Mouse (Mus musculus) liver, postnatal 0 days (tissue): ENCODE measurements around the gene Vmn2r24. TPM values are rescaled to one million over a fixed set of nuclear protein-coding genes. Genes with fewer than 3 reads are reported as not detected.
"Not testable (repeated sequence)": the region's sequence is repeated elsewhere in the genome, so short reads cannot be mapped to it uniquely, and the experiment has no call there.

ENCODE experiments used
- ATAC-seq: fragments of 200-750 bp; cut with Nextera tagmentation; 2 replicates; pipeline ENCODE4 v1.8.0; 2017; ENCODE audit warnings: mild to moderate bottlenecking, moderate library complexity
- DNase-seq: peaks from one replicate; pipeline ENCODE4 v3.0.0-alpha.2; 2016
- H3K27ac ChIP-seq: fragments of 300-500 bp; sonication (generic); 2 replicates; pipeline ENCODE4 v1.5.1; 2014; ENCODE audit warnings: antibody characterized with exemption, moderate library complexity, mild to moderate bottlenecking, low read depth
- H3K27me3 ChIP-seq: fragments of 300-500 bp; sonication (generic); 2 replicates; pipeline ENCODE4 v1.6.1; 2014; ENCODE audit warnings: low read length, control low read depth, mixed read lengths; ENCODE audit not compliant: insufficient read depth
- H3K36me3 ChIP-seq: fragments of 300-500 bp; sonication (generic); replicated peaks from 2 replicates; pipeline ENCODE4 v1.6.1; 2014; ENCODE audit warnings: mild to moderate bottlenecking, control low read depth, low read length, moderate library complexity, mixed read lengths; ENCODE audit not compliant: insufficient read depth
- H3K4me1 ChIP-seq: fragments of 300-500 bp; sonication (generic); 2 replicates; pipeline ENCODE4 v1.6.1; 2014; ENCODE audit warnings: antibody characterized with exemption, mild to moderate bottlenecking, control low read depth; ENCODE audit not compliant: insufficient read depth
- H3K4me2 ChIP-seq: fragments of 300-500 bp; sonication (generic); 2 replicates; pipeline ENCODE4 v1.6.1; 2014; ENCODE audit warnings: low read depth, mild to moderate bottlenecking, low read length, moderate library complexity, mixed read lengths
- H3K4me3 ChIP-seq: fragments of 300-500 bp; sonication (generic); 2 replicates; pipeline ENCODE4 v1.5.1; 2014; ENCODE audit warnings: low read depth, low read length
- H3K9ac ChIP-seq: fragments of 300-500 bp; sonication (generic); replicated peaks from 2 replicates; pipeline ENCODE4 v1.6.1; 2014; ENCODE audit warnings: mild to moderate bottlenecking, moderate library complexity
- H3K9me3 ChIP-seq: fragments of 300-500 bp; sonication (generic); 2 replicates; pipeline ENCODE4 v1.6.1; 2016; ENCODE audit warnings: mild to moderate bottlenecking, control low read depth, low read length, mixed read lengths
- CTCF ChIP-seq: sonication (generic); IDR thresholded peaks from 2 replicates; pipeline ENCODE4 v1.5.1; 2016; ENCODE audit warnings: antibody characterized with exemption, low read depth
- EP300 ChIP-seq: IDR thresholded peaks from 2 replicates; pipeline ENCODE4 v1.6.1; 2016; ENCODE audit warnings: antibody characterized with exemption, low read depth, mild to moderate bottlenecking
- WGBS: fragments of 180-500 bp; shearing (Covaris S2); extraction: QIAGEN DNeasy Blood & Tissue Kit; methylation state at CpG from one replicate; pipeline ENCODE4 v1.1.7; 2014; ENCODE audit not compliant: insufficient replicate concordance; 5-methylcytosine and 5-hydroxymethylcytosine counted together
- polyA plus RNA-seq: library from polyadenylated mRNA; unstranded; fragments of >200 nt; fragmentation: Nextera tagmentation; extraction: Ambion mirVana; gene quantifications from 2 replicates; pipeline ENCODE4 v1.2.1, GENCODE M21; 2015

The Vmn2r24 gene
- polyA plus RNA-seq, result not detected in 2 replicates

DNA sequence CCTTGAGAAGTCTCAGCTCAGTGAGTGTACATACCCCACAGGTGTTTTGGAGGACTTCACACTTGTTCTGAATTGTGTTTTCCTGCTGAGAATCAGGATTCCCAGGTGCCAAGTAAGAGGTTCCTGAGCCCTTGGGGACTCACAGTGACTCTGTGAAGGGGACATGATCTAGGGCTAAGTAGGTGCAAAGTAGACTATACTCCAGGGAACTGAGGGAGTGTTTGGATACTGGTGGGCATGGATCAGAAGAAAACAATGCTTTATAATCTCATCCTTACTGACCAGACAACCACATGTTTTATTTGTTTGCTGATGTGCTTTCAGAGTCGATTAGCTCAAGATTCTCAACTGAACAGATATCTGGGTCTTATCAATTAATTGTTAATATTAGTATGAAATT is at the start of gene Vmn2r24:
Gene Vmn2r24 (plus strand): TSS at position 301 of the 400 bp plus-strand sequence.
- Histone ChIP-seq H3K9me3 (no peaks in the 10 kb centered on the region), H3K9ac (no peak within 1 kb of the TSS), H3K27me3 (no peaks in the 10 kb centered on the region), H3K36me3 (no peaks in the 10 kb centered on the region), H3K4me2 (no peak within 1 kb of the TSS), H3K27ac (no peak within 1 kb of the TSS), H3K4me1 (no peaks in the 10 kb centered on the region), H3K4me3 (no peak within 1 kb of the TSS)
- no peak for DNase-seq
- 37% methylated on average over 1 of the region's 1 CpGs for WGBS
- TF ChIP-seq EP300, result no peak
- no peak for TF ChIP-seq CTCF
- no peak for ATAC-seq

DNA sequence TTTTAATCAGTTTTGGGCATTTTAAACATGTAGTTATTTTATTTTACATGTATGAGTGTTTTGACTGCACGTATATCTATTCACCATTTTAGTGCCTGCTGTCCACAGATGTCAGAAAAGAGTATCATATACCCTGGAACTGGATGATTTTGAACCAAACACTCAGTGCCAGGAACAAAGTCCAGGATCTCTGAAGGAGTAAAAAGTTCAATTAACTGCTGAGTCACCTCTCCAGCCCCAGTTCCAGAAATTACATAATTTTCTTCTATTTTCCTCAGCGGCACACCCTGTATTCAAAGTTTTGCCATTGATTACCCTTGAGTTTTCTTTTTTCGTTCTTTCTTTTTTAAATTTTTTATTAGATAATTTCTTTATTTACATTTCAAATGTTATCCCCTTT is 8.6 kb upstream of the Vmn2r24 start:
- TF ChIP-seq CTCF, result no peak
- TF ChIP-seq EP300, result no peak
- 70% methylated on average over 3 of the region's 3 CpGs for WGBS
- Histone ChIP-seq H3K4me3 (no peak overlapping the region), H3K4me2 (no peak overlapping the region), H3K27me3 (no peaks in the 10 kb centered on the region), H3K4me1 (no peaks in the 10 kb centered on the region), H3K36me3 (no peaks in the 10 kb centered on the region), H3K9ac (no peak overlapping the region), H3K27ac (no peak overlapping the region), H3K9me3 (no peaks in the 10 kb centered on the region)
- DNase-seq (no peak), ATAC-seq (no peak)

DNA sequence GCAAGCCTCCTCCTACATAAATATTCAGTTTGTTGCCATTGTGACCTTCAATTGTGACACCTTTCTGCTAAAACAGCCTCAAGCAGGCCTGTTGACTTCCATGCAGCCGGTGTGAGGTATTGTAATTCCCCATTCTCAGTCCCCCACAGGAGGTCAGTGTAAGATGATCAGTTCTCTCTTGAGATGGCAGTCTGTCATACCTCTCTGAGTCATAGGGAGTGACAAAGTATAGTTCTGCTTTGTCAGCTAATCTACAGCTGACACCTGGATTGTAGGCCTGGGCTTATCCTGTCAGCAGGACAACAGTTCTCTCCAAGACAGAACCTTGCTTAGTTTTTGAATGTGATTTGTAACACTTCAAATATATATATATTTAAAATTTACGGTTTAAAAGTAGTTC is 6.2 kb downstream of the Vmn2r24 start:
- Histone ChIP-seq H3K9me3 (no peaks in the 10 kb centered on the region), H3K36me3 (no peaks in the 10 kb centered on the region), H3K4me3 (no peak overlapping the region), H3K27me3 (no peaks in the 10 kb centered on the region), H3K27ac (no peak overlapping the region), H3K4me1 (no peaks in the 10 kb centered on the region), H3K9ac (no peak overlapping the region), H3K4me2 (no peak overlapping the region)
- 53% methylated on average over 2 of the region's 2 CpGs for WGBS
- TF ChIP-seq CTCF (no peak), EP300 (no peak)
- DNase-seq (no peak), ATAC-seq (no peak)

DNA sequence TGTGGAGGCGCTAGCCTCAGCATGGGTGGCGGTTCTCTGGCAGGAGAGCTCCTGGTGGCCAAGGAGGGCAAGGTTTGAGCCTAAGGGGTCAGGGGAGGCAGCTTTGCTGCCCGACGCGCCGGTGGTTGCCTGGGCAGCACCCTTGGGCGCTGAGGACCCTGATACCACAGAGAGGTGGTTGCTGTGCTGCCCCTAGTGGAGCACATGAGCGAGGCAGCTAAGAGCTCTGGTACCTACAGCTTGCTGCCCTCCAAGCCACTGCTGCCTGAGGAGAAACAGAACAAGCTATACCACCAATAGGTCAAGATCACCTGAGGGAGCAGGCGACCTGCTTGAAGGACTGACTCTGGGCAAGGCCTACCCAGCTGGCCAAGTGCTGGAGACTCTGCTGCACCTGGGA is 15.1 kb downstream of the Vmn2r24 start:
- ATAC-seq, result no peak
- 48% methylated on average over 9 of the region's 9 CpGs for WGBS
- DNase-seq, result no peak
- Histone ChIP-seq H3K4me2 (no peak overlapping the region), H3K27me3 (no peaks in the 10 kb centered on the region), H3K4me1 (no peaks in the 10 kb centered on the region), H3K9ac (no peak overlapping the region), H3K4me3 (no peak overlapping the region), H3K9me3 (no peaks in the 10 kb centered on the region), H3K36me3 (no peaks in the 10 kb centered on the region), H3K27ac (no peak overlapping the region)
- no peak for TF ChIP-seq CTCF

DNA sequence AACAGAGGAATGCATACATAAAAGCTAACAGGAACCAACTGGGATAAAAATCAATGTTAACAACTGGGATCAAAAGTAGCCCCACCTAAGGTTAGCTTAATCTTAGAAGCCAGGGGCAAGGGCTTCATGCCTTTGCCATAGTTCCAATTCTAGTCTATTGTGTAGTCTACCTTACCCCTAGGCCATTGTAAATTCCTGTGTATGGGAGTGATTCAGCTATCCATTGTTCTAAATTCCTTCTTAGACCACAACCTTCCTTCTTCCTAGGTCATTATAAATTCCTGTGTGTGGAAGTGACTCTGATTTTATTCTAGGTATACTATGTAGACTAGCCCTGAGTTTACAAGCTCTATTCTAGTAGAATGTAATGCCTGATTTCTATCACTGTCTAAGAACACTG is 31.6 kb downstream of the Vmn2r24 start:
- not testable (repeated sequence) for ATAC-seq, H3K4me2 ChIP-seq, H3K27ac ChIP-seq, H3K9ac ChIP-seq, H3K4me3 ChIP-seq, H3K36me3 ChIP-seq, H3K4me1 ChIP-seq, H3K9me3 ChIP-seq, DNase-seq, H3K27me3 ChIP-seq

DNA sequence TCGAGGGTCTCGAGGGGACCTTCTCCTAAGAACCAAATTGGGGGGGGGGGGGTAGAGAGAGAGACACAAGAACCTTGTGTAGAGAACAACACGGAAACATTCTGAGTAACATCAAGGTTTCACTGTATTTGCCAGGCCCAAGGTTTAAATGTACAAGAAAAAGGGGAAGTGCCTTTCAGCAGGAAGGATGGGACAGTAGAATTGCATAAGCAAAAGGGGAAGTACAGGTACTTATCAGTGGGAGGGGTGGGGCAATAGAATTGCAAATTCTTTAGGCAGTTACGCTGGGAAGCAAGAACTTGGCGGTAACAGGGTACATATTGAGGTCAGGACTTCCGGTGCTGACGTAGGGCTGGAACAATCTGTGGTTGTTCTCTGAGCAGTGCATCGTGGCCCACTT is 41.3 kb downstream of the Vmn2r24 start:
- Histone ChIP-seq H3K27me3 (no peaks in the 10 kb centered on the region), H3K4me3 (no peak overlapping the region), H3K4me1 (no peaks in the 10 kb centered on the region), H3K36me3 (no peaks in the 10 kb centered on the region), H3K9me3 (no peaks in the 10 kb centered on the region), H3K4me2 (no peak overlapping the region), H3K9ac (no peak overlapping the region), H3K27ac (no peak overlapping the region)
- ATAC-seq (no peak), DNase-seq (no peak)
- TF ChIP-seq EP300, result no peak
- 74% methylated on average over 8 of the region's 8 CpGs for WGBS

DNA sequence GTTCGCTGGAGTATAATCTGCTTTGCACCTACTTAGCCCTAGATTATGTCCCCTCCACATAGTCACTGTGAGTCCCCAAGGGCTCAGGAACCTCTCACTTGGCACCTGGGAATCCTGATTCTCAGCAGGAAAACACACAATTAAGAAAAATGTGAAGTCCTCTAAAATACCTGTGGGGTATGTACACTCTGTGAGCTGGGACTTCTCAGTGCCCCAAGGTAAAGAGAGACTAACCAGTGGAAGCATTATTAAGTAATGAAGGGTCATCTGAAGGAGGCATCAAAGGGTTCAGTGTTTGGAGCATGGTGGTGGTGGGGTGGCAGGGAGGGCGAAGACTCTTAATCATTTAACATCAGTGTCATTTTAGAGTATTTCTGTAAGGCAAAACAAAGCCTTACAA is 74.7 kb downstream of the Vmn2r24 start, which contains the start of gene Vmn2r25:
Gene Vmn2r25 (minus strand): TSS at position 101 of the 400 bp plus-strand sequence.
- H3K27me3 ChIP-seq, DNase-seq, ATAC-seq, H3K27ac ChIP-seq, H3K9me3 ChIP-seq, H3K9ac ChIP-seq, H3K4me3 ChIP-seq, H3K4me2 ChIP-seq, H3K36me3 ChIP-seq, H3K4me1 ChIP-seq: not testable (repeated sequence)
- WGBS, result 37% methylated on average over 2 of the region's 2 CpGs

Other genes with a start within 250 kb of the Vmn2r24 start
- not detected in 2 replicates for gene Vmn2r21, start 245.5 kb upstream of the Vmn2r24 start, polyA plus RNA-seq
- gene Vmn2r22, start 128.2 kb upstream of the Vmn2r24 start, polyA plus RNA-seq, result not detected in 2 replicates
- not detected in 2 replicates for gene Vmn2r23, start 76.2 kb upstream of the Vmn2r24 start, polyA plus RNA-seq
- gene Vmn2r25, start 74.6 kb downstream of the Vmn2r24 start, polyA plus RNA-seq, result not detected in 2 replicates
- not detected in 2 replicates for gene Vmn2r26, start 245.7 kb downstream of the Vmn2r24 start, polyA plus RNA-seq